Comparison of ENCODE assay signal across 8 mouse cellular contexts in genomic region chr4:154025641-154026440, GRCm38 (mm10). TPM values are rescaled to one million over a fixed set of nuclear protein-coding genes. Genes with fewer than 3 reads are reported as not detected.
DNase-seq lines count a peak whose midpoint lies in the region; ATAC-seq and TF ChIP-seq lines count a peak whose summit lies in the region.

Smim1 (minus strand) TSS chr4:154026230.

- peak; percentile 86 for TF ChIP-seq CTCF in intestine, postnatal 0 days (IDR thresholded peaks at IDR 0.05; ENCODE audit: low read depth)

- peak within 1 kb of the TSS; percentile 31 for H3K27ac ChIP-seq in embryonic facial prominence, embryonic 10.5 days (replicated peaks)
- peak within 1 kb of the TSS; percentile 92 for H3K27ac ChIP-seq in intestine, postnatal 0 days (ENCODE audit: low read depth, low read length)
- peak within 1 kb of the TSS; percentile 28; the same call in 1 of the 2 replicates for H3K27ac ChIP-seq in limb, embryonic 15.5 days
- H3K27ac ChIP-seq in midbrain, embryonic 16.5 days (ENCODE audit: low read length) = no peak within 1 kb of the TSS

- peak; percentile 52 for ATAC-seq in granulocyte monocyte progenitor cell, adult 5-6 weeks (replicated peaks; ENCODE audit: poor library complexity, severe bottlenecking)
- ATAC-seq in intestine, postnatal 0 days = peak; percentile 79
- ATAC-seq in limb, embryonic 15.5 days (ENCODE audit: insufficient number of reproducible peaks, low FRiP score, low TSS enrichment, low read depth) = peak; percentile 40; the same call in 1 of the 2 replicates
- ATAC-seq in midbrain, embryonic 16.5 days = peak; percentile 69

- peaks cover 38% of the 10 kb centered on the region for H3K4me1 ChIP-seq in embryonic facial prominence, embryonic 10.5 days
- H3K4me1 ChIP-seq in intestine, postnatal 0 days (replicated peaks; ENCODE audit: control insufficient read depth, insufficient read depth, low read length) = 0 out of 2 replicates have a peak, but pooled peaks cover 11% of the 10 kb centered on the region
- peaks cover 32% of the 10 kb centered on the region for H3K4me1 ChIP-seq in limb, embryonic 15.5 days
- H3K4me1 ChIP-seq in midbrain, embryonic 16.5 days (ENCODE audit: control insufficient read depth, insufficient read depth, low read length) = peaks cover 10% of the 10 kb centered on the region; the same call in 1 of the 2 replicates

- H3K9ac ChIP-seq in intestine, postnatal 0 days (ENCODE audit: low read depth, low read length) = peak within 1 kb of the TSS; percentile 66
- H3K9ac ChIP-seq in limb, embryonic 15.5 days = 0 out of 2 replicates have a peak within 1 kb of the TSS, but pooled peaks have one; percentile 18
- H3K9ac ChIP-seq in midbrain, embryonic 16.5 days (ENCODE audit: low read depth, low read length) = peak within 1 kb of the TSS; percentile 52

- peak; percentile 80 for DNase-seq in layer of hippocampus, adult 11-12 months (ENCODE audit: low spot score)
- DNase-seq in layer of hippocampus, adult 9-10 months (ENCODE audit: low spot score) = no peak
- DNase-seq in embryonic facial prominence, embryonic 10.5 days (ENCODE audit: low spot score) = peak; percentile 74
- peak; percentile 76 to 84 for DNase-seq in spleen, postnatal 4 days (ENCODE audit: low spot score in 2 of 2)

- peak within 1 kb of the TSS; percentile 56 for H3K4me3 ChIP-seq in embryonic facial prominence, embryonic 10.5 days
- peak within 1 kb of the TSS; percentile 57 for H3K4me3 ChIP-seq in intestine, postnatal 0 days (ENCODE audit: low read depth, low read length)
- peak within 1 kb of the TSS; percentile 37 for H3K4me3 ChIP-seq in limb, embryonic 15.5 days
- H3K4me3 ChIP-seq in midbrain, embryonic 16.5 days (ENCODE audit: low read depth, low read length) = peak within 1 kb of the TSS; percentile 35

- peaks cover 47% of the 10 kb centered on the region for H3K27me3 ChIP-seq in embryonic facial prominence, embryonic 10.5 days (replicated peaks; ENCODE audit: low read depth, poor library complexity, severe bottlenecking)
- H3K27me3 ChIP-seq in intestine, postnatal 0 days (replicated peaks; ENCODE audit: control insufficient read depth, insufficient read depth, low read length) = no peaks in the 10 kb centered on the region
- H3K27me3 ChIP-seq in limb, embryonic 15.5 days = peaks cover 41% of the 10 kb centered on the region
- H3K27me3 ChIP-seq in midbrain, embryonic 16.5 days (ENCODE audit: control insufficient read depth, insufficient read depth, low read depth, low read length) = peaks cover 6% of the 10 kb centered on the region; the same call in 1 of the 2 replicates

- 1% methylated on average over 33 of the region's 33 CpGs for WGBS in embryonic facial prominence, embryonic 10.5 days
- under 1% methylated on average over 33 of the region's 33 CpGs for WGBS in intestine, postnatal 0 days
- under 1% methylated on average over 33 of the region's 33 CpGs for WGBS in limb, embryonic 15.5 days
- WGBS in midbrain, embryonic 16.5 days = 3% methylated on average over 30 of the region's 33 CpGs

- no peaks in the 10 kb centered on the region for H3K9me3 ChIP-seq in embryonic facial prominence, embryonic 10.5 days
- H3K9me3 ChIP-seq in intestine, postnatal 0 days (ENCODE audit: control insufficient read depth) = no peaks in the 10 kb centered on the region
- no peaks in the 10 kb centered on the region for H3K9me3 ChIP-seq in limb, embryonic 15.5 days
- no peaks in the 10 kb centered on the region for H3K9me3 ChIP-seq in midbrain, embryonic 16.5 days (replicated peaks; ENCODE audit: control insufficient read depth, low read length, poor library complexity, severe bottlenecking)

- peaks cover 21% of the 10 kb centered on the region for H3K36me3 ChIP-seq in embryonic facial prominence, embryonic 10.5 days (replicated peaks)
- H3K36me3 ChIP-seq in intestine, postnatal 0 days (ENCODE audit: control insufficient read depth, insufficient read depth) = peaks cover 14% of the 10 kb centered on the region
- peaks cover 11% of the 10 kb centered on the region for H3K36me3 ChIP-seq in limb, embryonic 15.5 days
- H3K36me3 ChIP-seq in midbrain, embryonic 16.5 days (ENCODE audit: control insufficient read depth, insufficient read depth, low read length) = peaks cover 10% of the 10 kb centered on the region; the same call in 1 of the 2 replicates

- peak within 1 kb of the TSS; percentile 81 for H3K4me2 ChIP-seq in intestine, postnatal 0 days (replicated peaks; ENCODE audit: low read depth)
- peak within 1 kb of the TSS; percentile 52 for H3K4me2 ChIP-seq in limb, embryonic 15.5 days
- H3K4me2 ChIP-seq in midbrain, embryonic 16.5 days (ENCODE audit: low read length) = peak within 1 kb of the TSS; percentile 62

RNA-seq across cellular contexts. Expression of gene Smim1, which starts in this region (rescaled TPM):
- 19.3 and 24.5 TPM in 2 replicates for polyA plus RNA-seq in embryonic facial prominence, embryonic 10.5 days (2016; fragmentation: Nextera tagmentation; extraction: Ambion mirVana)
- total RNA-seq in granulocyte monocyte progenitor cell, adult 5-6 weeks (2014; fragmentation: Nextera tagmentation) = not detected in 2 replicates
- total RNA-seq in granulocyte monocyte progenitor cell, adult 5-6 weeks (2017) = 0.05 and 0.60 TPM in 2 replicates
- 160 and 174 TPM in 2 replicates for polyA plus RNA-seq in intestine, postnatal 0 days (2015; fragmentation: Nextera tagmentation; extraction: Ambion mirVana)
- polyA plus RNA-seq in limb, embryonic 15.5 days (2015; fragmentation: Nextera tagmentation; extraction: Ambion mirVana) = 17.6 and 24.6 TPM in 2 replicates
- 7.1 and 9.7 TPM in 2 replicates for polyA plus RNA-seq in midbrain, embryonic 16.5 days (2015; fragmentation: Nextera tagmentation; extraction: Ambion mirVana)

Comparison
In these comparisons a context has a peak if more than half of its experiments do, and no peak if none do; other contexts are left out.
1. Peak in ATAC-seq in granulocyte monocyte progenitor cell, adult 5-6 weeks; RNA of the gene not detected or under 1 TPM.